Mouse (Mus musculus) adrenal gland, adult 18-20 months (tissue): ENCODE measurements at regions not wholly inside any gene's neighbourhood (a gene's known extent, or its start where the extent isn't known, plus 50 kb on each side); places are given as distances from the start of the nearest gene placed in this dataset.

Experiments used
- DNase-seq, 2 experiments: peaks; one replicate each; pipeline ENCODE4 v3.0.0; 2021 to 2022; ENCODE audit warnings: low spot score in 2 of 2

- no peak for DNase-seq
These were observed 355.5 kb downstream of the Anxa1 start for GRCm38 (mm10) chr19:20035223-20035622.

- DNase-seq, result no peak
These were observed 363.0 kb downstream of the Anxa1 start for GRCm38 (mm10) chr19:20027667-20028282.

- no peak for DNase-seq
These were observed 376.6 kb downstream of the Anxa1 start for GRCm38 (mm10) chr19:20014114-20014513.

GRCm38 (mm10) chr19:20009801-20010441 lies 380.8 kb downstream of the Anxa1 start:
- DNase-seq, result no peak

- no peak for DNase-seq
These were observed 384.7 kb downstream of the Anxa1 start for GRCm38 (mm10) chr19:20005932-20006625.

GRCm38 (mm10) chr19:19987255-19987654 lies 403.5 kb downstream of the Anxa1 start:
- DNase-seq, result no peak

- no peak for DNase-seq
These were observed 411.9 kb downstream of the Anxa1 start for GRCm38 (mm10) chr19:19978816-19979215.

GRCm38 (mm10) chr19:19977609-19978259 lies 413.0 kb downstream of the Anxa1 start:
- DNase-seq, result no peak

- DNase-seq, result no peak
These were observed 414.0 kb downstream of the Anxa1 start for GRCm38 (mm10) chr19:19976776-19977175.

- DNase-seq, result no peak
These were observed 420.8 kb downstream of the Anxa1 start for GRCm38 (mm10) chr19:19969780-19970512.

GRCm38 (mm10) chr19:19969335-19969734 lies 421.4 kb downstream of the Anxa1 start:
- DNase-seq, result no peak

GRCm38 (mm10) chr19:19945247-19945646 lies 445.5 kb downstream of the Anxa1 start:
- no peak for DNase-seq

- DNase-seq, result no peak
These were observed 448.0 kb downstream of the Anxa1 start for GRCm38 (mm10) chr19:19942697-19943096.

- DNase-seq, result no peak
These were observed 469.6 kb downstream of the Anxa1 start for GRCm38 (mm10) chr19:19921109-19921508.

- no peak for DNase-seq
These were observed 504.6 kb downstream of the Anxa1 start for GRCm38 (mm10) chr19:19885933-19886710.

- no peak for DNase-seq
These were observed 509.8 kb downstream of the Anxa1 start for GRCm38 (mm10) chr19:19880895-19881294.

GRCm38 (mm10) chr19:19848152-19848551 lies 542.6 kb downstream of the Anxa1 start:
- DNase-seq, result no peak

GRCm38 (mm10) chr19:19807992-19808391 lies 582.8 kb downstream of the Anxa1 start:
- no peak for DNase-seq

GRCm38 (mm10) chr19:19793835-19794234 lies 596.9 kb downstream of the Anxa1 start:
- no peak for DNase-seq

GRCm38 (mm10) chr19:19783507-19783906 lies 607.2 kb downstream of the Anxa1 start:
- DNase-seq, result peak; percentile 18 to 30
